Mouse (Mus musculus): ENCODE measurements at regions not wholly inside any gene's neighbourhood (a gene's known extent, or its start where the extent isn't known, plus 50 kb on each side); places are given as distances from the start of the nearest gene placed in this dataset.

DNA sequence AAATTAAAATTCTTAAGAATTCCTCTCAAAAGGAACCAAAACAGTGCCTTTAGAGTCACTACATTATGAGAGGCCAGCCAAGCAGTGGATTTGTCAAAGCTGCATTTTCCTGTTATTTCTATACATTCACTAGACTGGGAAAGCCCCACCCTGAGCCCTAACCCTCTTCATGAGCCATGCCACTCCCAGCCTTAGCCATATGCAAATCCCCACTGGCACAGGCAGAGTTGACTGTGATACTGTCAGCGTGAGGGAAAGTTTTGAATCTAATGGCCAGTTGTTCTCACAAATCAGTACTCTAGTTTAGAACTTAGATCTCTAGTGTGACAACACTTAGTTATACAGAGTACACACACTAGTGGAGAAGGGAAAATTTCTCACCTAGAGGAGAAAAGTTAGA, 486.4 kb downstream of the Inhba start:
- no peak overlapping the region for H3K27ac ChIP-seq (ENCODE audit: insufficient read depth, low read length)
- no peak overlapping the region for H3K9ac ChIP-seq (ENCODE audit: low read depth, poor library complexity, severe bottlenecking)
- H3K4me1 ChIP-seq (ENCODE audit: control insufficient read depth, insufficient read depth, low read length), result no peaks in the 10 kb centered on the region
- H3K27me3 ChIP-seq (ENCODE audit: control insufficient read depth, insufficient read depth, low read length, poor library complexity, severe bottlenecking), result no peaks in the 10 kb centered on the region
- no peaks in the 10 kb centered on the region for H3K36me3 ChIP-seq (ENCODE audit: control insufficient read depth, insufficient read depth, low read length, poor library complexity, severe bottlenecking)
- H3K4me3 ChIP-seq (ENCODE audit: low read depth, low read length), result no peak overlapping the region
- no peak for TF ChIP-seq POLR2A (IDR thresholded peaks at IDR 0.05; ENCODE audit: insufficient read depth, low read length)
- no peak for TF ChIP-seq EP300 (IDR thresholded peaks at IDR 0.05; ENCODE audit: insufficient read depth, low read depth, low read length)
- no peak for TF ChIP-seq CTCF (IDR thresholded peaks at IDR 0.05; ENCODE audit: low read depth, low read length)
- H3K9me3 ChIP-seq (replicated peaks; ENCODE audit: control insufficient read depth, insufficient read depth, low read length, poor library complexity, severe bottlenecking), result 0 out of 2 replicates have a peak, but pooled peaks cover 6% of the 10 kb centered on the region

DNA sequence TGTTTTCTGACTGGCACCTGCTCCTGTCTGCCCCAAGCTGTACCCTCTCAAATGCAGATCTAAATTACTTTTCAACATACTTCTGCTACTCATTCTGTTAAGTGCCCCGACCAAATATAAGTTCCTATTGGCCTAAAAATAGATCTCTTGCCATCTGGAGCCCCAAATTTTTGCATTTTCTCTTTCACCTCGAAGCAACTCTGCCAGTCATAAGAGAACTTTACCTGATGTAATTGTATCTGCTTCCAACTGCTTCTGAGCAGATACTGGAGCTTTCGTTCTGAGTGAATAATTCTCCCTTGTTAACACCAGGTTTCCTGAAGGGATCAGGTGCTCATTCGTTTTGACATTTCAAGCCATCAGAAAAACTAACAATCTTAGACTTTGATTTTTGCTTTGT, 501.2 kb downstream of the Inhba start:
- Histone ChIP-seq H3K4me3 (ENCODE audit: low read depth, low read length) (no peak overlapping the region), H3K27ac (ENCODE audit: insufficient read depth, low read length) (no peak overlapping the region), H3K36me3 (ENCODE audit: control insufficient read depth, insufficient read depth, low read length, poor library complexity, severe bottlenecking) (no peaks in the 10 kb centered on the region), H3K4me1 (ENCODE audit: control insufficient read depth, insufficient read depth, low read length) (no peaks in the 10 kb centered on the region), H3K9me3 (replicated peaks; ENCODE audit: control insufficient read depth, insufficient read depth, low read length, poor library complexity, severe bottlenecking) (no peaks in the 10 kb centered on the region), H3K27me3 (ENCODE audit: control insufficient read depth, insufficient read depth, low read length, poor library complexity, severe bottlenecking) (no peaks in the 10 kb centered on the region), H3K9ac (ENCODE audit: low read depth, poor library complexity, severe bottlenecking) (no peak overlapping the region)
- TF ChIP-seq CTCF (IDR thresholded peaks at IDR 0.05; ENCODE audit: low read depth, low read length), result no peak
- TF ChIP-seq EP300 (IDR thresholded peaks at IDR 0.05; ENCODE audit: insufficient read depth, low read depth, low read length), result no peak
- no peak for TF ChIP-seq POLR2A (IDR thresholded peaks at IDR 0.05; ENCODE audit: insufficient read depth, low read length)

DNA sequence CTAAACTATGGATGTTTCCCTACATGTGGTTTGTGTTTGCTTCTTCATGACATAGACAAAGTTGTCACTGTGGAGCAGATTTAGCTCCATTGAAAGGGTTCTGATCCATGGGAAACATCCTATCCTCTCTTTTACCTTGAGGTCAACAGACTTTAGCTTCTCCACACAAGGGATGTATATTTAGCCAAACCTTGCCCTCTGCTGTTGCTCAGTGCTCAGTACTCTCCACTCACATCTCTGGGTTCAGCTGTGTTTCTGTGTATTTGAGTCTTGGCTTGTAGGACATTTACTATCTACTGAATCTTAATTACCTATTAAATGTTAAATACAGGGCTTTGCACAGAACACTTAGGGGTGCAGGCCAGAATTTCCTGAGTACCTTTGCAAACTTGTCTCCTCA, 503.5 kb downstream of the Inhba start:
- Histone ChIP-seq H3K4me3 (ENCODE audit: low read depth, low read length) (no peak overlapping the region), H3K9ac (ENCODE audit: low read depth, poor library complexity, severe bottlenecking) (no peak overlapping the region), H3K27ac (ENCODE audit: insufficient read depth, low read length) (no peak overlapping the region), H3K27me3 (ENCODE audit: control insufficient read depth, insufficient read depth, low read length, poor library complexity, severe bottlenecking) (no peaks in the 10 kb centered on the region), H3K4me1 (ENCODE audit: control insufficient read depth, insufficient read depth, low read length) (no peaks in the 10 kb centered on the region), H3K36me3 (ENCODE audit: control insufficient read depth, insufficient read depth, low read length, poor library complexity, severe bottlenecking) (no peaks in the 10 kb centered on the region), H3K9me3 (replicated peaks; ENCODE audit: control insufficient read depth, insufficient read depth, low read length, poor library complexity, severe bottlenecking) (no peaks in the 10 kb centered on the region)
- TF ChIP-seq EP300 (IDR thresholded peaks at IDR 0.05; ENCODE audit: insufficient read depth, low read depth, low read length) (no peak), POLR2A (IDR thresholded peaks at IDR 0.05; ENCODE audit: insufficient read depth, low read length) (no peak)

DNA sequence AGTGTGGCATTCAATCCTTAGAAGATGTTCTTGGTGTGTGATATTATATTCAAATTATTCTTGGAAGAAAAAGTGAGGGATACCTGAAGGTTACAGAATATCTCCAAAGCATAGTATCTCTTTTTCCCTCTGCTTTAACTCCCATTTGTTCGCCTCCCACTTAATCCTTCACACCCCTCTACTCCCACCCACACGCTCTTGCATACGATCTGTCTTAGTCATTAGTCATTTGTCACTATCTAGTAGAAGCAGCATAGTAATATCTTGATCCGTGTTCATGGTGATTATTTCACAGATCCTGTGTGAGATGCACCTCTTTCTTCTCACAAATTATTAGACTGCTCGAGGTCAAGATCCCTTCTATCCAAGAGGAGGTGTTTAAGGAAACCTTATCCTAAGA, 517.4 kb downstream of the Inhba start:
- H3K27me3 ChIP-seq (ENCODE audit: control insufficient read depth, insufficient read depth, low read length, poor library complexity, severe bottlenecking), result no peaks in the 10 kb centered on the region
- no peaks in the 10 kb centered on the region for H3K4me1 ChIP-seq (ENCODE audit: control insufficient read depth, insufficient read depth, low read length)
- H3K9me3 ChIP-seq (replicated peaks; ENCODE audit: control insufficient read depth, insufficient read depth, low read length, poor library complexity, severe bottlenecking), result no peaks in the 10 kb centered on the region
- H3K36me3 ChIP-seq (ENCODE audit: control insufficient read depth, insufficient read depth, low read length, poor library complexity, severe bottlenecking), result no peaks in the 10 kb centered on the region
- TF ChIP-seq CTCF (IDR thresholded peaks at IDR 0.05; ENCODE audit: low read depth, low read length), result no peak
- no peak for TF ChIP-seq POLR2A (IDR thresholded peaks at IDR 0.05; ENCODE audit: insufficient read depth, low read length)
- TF ChIP-seq EP300 (IDR thresholded peaks at IDR 0.05; ENCODE audit: insufficient read depth, low read depth, low read length), result no peak
- no peak overlapping the region for H3K27ac ChIP-seq (ENCODE audit: insufficient read depth, low read length)
- H3K4me3 ChIP-seq (ENCODE audit: low read depth, low read length), result no peak overlapping the region
- H3K9ac ChIP-seq (ENCODE audit: low read depth, poor library complexity, severe bottlenecking), result no peak overlapping the region

DNA sequence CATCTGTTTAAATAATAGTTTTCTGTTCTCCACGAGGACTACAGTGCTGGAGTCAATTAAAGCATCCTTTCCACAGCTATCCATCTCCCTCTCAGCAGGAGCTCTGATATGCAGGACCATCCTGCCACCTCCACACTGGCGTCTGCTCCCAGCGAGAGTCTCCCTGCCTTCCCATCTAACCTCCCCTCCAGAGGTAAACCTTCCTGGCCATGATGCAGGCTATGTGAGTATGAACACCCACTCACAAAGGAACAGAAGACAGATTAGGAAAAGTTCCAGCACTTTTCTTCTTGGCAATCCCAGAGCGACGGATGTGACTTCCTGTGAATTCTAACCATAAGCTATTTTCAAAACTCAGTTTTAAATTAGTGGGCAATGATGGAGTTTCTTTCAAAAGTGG, 532.1 kb downstream of the Inhba start:
- Histone ChIP-seq H3K27ac (ENCODE audit: insufficient read depth, low read length) (no peak overlapping the region), H3K36me3 (ENCODE audit: control insufficient read depth, insufficient read depth, low read length, poor library complexity, severe bottlenecking) (no peaks in the 10 kb centered on the region), H3K9ac (ENCODE audit: low read depth, poor library complexity, severe bottlenecking) (no peak overlapping the region), H3K27me3 (ENCODE audit: control insufficient read depth, insufficient read depth, low read length, poor library complexity, severe bottlenecking) (no peaks in the 10 kb centered on the region), H3K4me3 (ENCODE audit: low read depth, low read length) (no peak overlapping the region), H3K9me3 (replicated peaks; ENCODE audit: control insufficient read depth, insufficient read depth, low read length, poor library complexity, severe bottlenecking) (peaks cover 3% of the 10 kb centered on the region; the same call in 1 of the 2 replicates), H3K4me1 (ENCODE audit: control insufficient read depth, insufficient read depth, low read length) (no peaks in the 10 kb centered on the region)
- no peak for TF ChIP-seq EP300 (IDR thresholded peaks at IDR 0.05; ENCODE audit: insufficient read depth, low read depth, low read length)
- TF ChIP-seq CTCF (IDR thresholded peaks at IDR 0.05; ENCODE audit: low read depth, low read length), result no peak
- TF ChIP-seq POLR2A (IDR thresholded peaks at IDR 0.05; ENCODE audit: insufficient read depth, low read length), result no peak

DNA sequence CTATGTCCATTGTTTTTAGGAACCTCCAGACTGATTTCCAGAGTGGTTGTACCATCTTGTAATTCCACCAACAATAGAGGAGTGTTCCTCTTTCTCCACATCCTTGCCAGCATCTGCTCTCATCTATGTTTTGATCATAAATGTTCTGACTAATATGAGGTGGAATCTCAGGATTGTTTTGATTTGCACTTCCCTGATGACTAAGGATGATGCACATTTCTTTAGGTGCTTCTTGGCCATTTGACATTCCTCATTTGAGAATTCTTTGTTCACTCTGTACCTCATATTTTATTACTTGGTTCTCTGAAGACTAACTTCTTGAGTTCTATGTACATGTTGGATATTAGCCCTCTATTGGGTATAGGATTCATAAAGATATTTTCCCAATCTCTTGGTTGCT, 538.4 kb downstream of the Inhba start:
- Histone ChIP-seq H3K27ac (ENCODE audit: insufficient read depth, low read length) (no peak overlapping the region), H3K27me3 (ENCODE audit: control insufficient read depth, insufficient read depth, low read length, poor library complexity, severe bottlenecking) (no peaks in the 10 kb centered on the region), H3K4me1 (ENCODE audit: control insufficient read depth, insufficient read depth, low read length) (no peaks in the 10 kb centered on the region), H3K36me3 (ENCODE audit: control insufficient read depth, insufficient read depth, low read length, poor library complexity, severe bottlenecking) (no peaks in the 10 kb centered on the region), H3K9me3 (replicated peaks; ENCODE audit: control insufficient read depth, insufficient read depth, low read length, poor library complexity, severe bottlenecking) (no peaks in the 10 kb centered on the region), H3K4me3 (ENCODE audit: low read depth, low read length) (no peak overlapping the region), H3K9ac (ENCODE audit: low read depth, poor library complexity, severe bottlenecking) (no peak overlapping the region)
- TF ChIP-seq CTCF (IDR thresholded peaks at IDR 0.05; ENCODE audit: low read depth, low read length), result no peak
